Mouse (Mus musculus) kidney, postnatal 0 days (tissue): ENCODE measurements around the gene Slc16a12. TPM values are rescaled to one million over a fixed set of nuclear protein-coding genes. Genes with fewer than 3 reads are reported as not detected.

Experiments used
- ATAC-seq: fragments of 200-750 bp; cut with Nextera tagmentation; replicated peaks from 2 replicates; pipeline ENCODE4 v1.8.0; 2017; ENCODE audit warnings: low read depth, moderate number of reproducible peaks, moderate TSS enrichment, moderate library complexity; ENCODE audit not compliant: low FRiP score
- DNase-seq: peaks from one replicate; pipeline ENCODE4 v3.0.0-alpha.2; 2016; ENCODE audit warnings: low spot score
- H3K27ac ChIP-seq: fragments of 300-500 bp; sonication (generic); 2 replicates; pipeline ENCODE4 v1.5.1; 2014; ENCODE audit warnings: mild to moderate bottlenecking
- H3K27me3 ChIP-seq: fragments of 300-500 bp; sonication (generic); 2 replicates; pipeline ENCODE4 v1.6.1; 2014; ENCODE audit warnings: low read length, mixed read lengths; ENCODE audit not compliant: insufficient read depth
- H3K36me3 ChIP-seq: fragments of 300-500 bp; sonication (generic); 2 replicates; pipeline ENCODE4 v1.6.1; 2014; ENCODE audit warnings: low read length, mixed read lengths; ENCODE audit not compliant: insufficient read depth
- H3K4me1 ChIP-seq: fragments of 300-500 bp; sonication (generic); replicated peaks from 2 replicates; pipeline ENCODE4 v1.6.1; 2014; ENCODE audit warnings: antibody characterized with exemption, low read length, mixed read lengths; ENCODE audit not compliant: insufficient read depth
- H3K4me2 ChIP-seq: fragments of 300-500 bp; sonication (generic); 2 replicates; pipeline ENCODE4 v1.6.1; 2014; ENCODE audit warnings: mild to moderate bottlenecking, low read length, moderate library complexity, mixed read lengths
- H3K4me3 ChIP-seq: fragments of 300-500 bp; sonication (generic); replicated peaks from 2 replicates; pipeline ENCODE4 v1.5.1; 2014; ENCODE audit warnings: low read depth, low read length
- H3K9ac ChIP-seq: fragments of 300-500 bp; sonication (generic); 2 replicates; pipeline ENCODE4 v1.6.1; 2014; ENCODE audit warnings: low read depth, low read length
- H3K9me3 ChIP-seq: fragments of 300-500 bp; sonication (generic); replicated peaks from 2 replicates; pipeline ENCODE4 v1.6.1; 2016; ENCODE audit warnings: low read length, inconsistent platforms, mixed read lengths
- CTCF ChIP-seq: IDR thresholded peaks from 2 replicates; pipeline ENCODE4 v1.5.1; 2016; ENCODE audit warnings: antibody characterized with exemption, low read depth, mild to moderate bottlenecking, moderate library complexity
- WGBS: fragments of 180-500 bp; shearing (Covaris S2); extraction: QIAGEN DNeasy Blood & Tissue Kit; methylation state at CpG from one replicate; pipeline ENCODE4 v1.1.7; 2014; 5-methylcytosine and 5-hydroxymethylcytosine counted together
- microRNA-seq: library from miRNA; unstranded; fragments of <30 nt; microRNA quantifications from one replicate; pipeline ENCODE4, GENCODE M21; 2016
- polyA plus RNA-seq: library from polyadenylated mRNA; unstranded; fragments of >200 nt; fragmentation: Nextera tagmentation; extraction: Ambion mirVana; gene quantifications from 2 replicates; pipeline ENCODE4 v1.2.1, GENCODE M21; 2015

Slc16a12 gene
- polyA plus RNA-seq, 1 experiment from 2014 or later, result 30.1 TPM

DNA sequence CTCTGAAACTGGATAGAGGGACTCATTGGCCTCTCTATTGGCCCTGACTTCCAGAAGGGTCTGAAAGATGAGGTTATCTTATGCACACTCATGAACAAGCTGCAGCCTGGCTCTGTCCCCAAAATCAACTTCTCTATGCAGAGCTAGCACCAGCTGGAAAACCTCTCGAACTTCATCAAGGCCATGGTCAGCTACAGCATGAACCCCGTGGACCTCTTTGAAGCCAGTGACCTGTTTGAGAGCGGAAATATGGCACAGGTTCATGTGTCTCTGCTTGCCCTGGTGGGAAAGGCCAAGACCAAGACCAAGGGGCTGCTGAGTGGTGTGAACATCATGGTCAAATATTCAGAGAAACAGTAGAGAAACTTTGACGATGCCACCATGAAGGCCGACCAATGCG lies 123.3 kb downstream of the Slc16a12 start:
- ATAC-seq, result no peak
- 83% methylated on average over 6 of the region's 6 CpGs for WGBS
- no peak overlapping the region for H3K9ac ChIP-seq

DNA sequence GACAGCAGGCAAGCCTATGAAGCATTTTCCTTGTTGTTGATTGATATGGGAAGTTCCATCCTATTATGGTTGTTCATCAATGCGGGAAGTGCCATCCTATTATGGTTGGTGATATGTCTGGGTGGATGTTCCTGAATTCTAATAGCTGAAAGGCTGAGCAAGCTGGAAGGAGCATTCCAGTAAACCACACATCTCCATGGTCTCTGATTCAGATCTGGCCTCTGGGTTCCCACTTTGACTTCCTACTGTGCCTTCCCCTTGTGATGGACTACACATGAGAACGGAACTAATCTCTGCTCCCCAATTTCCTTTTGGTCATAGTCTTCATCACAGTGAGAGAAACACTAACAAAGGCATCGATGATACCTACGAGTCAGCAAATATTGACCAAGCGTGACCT lies 126.2 kb downstream of the Slc16a12 start:
- TF ChIP-seq CTCF, result no peak
- H3K4me2 ChIP-seq, result no peak overlapping the region
- no peaks in the 10 kb centered on the region for H3K36me3 ChIP-seq
- no peak overlapping the region for H3K4me3 ChIP-seq
- DNase-seq (no peak), ATAC-seq (no peak)
- WGBS, result 89% methylated on average over 5 of the region's 5 CpGs
- H3K4me1 ChIP-seq, result no peaks in the 10 kb centered on the region
- H3K9ac ChIP-seq, result no peak overlapping the region
- H3K9me3 ChIP-seq, result no peaks in the 10 kb centered on the region
- H3K27me3 ChIP-seq, result no peaks in the 10 kb centered on the region
- H3K27ac ChIP-seq, result no peak overlapping the region

More for the DNA sequence above, 123.3 kb downstream of the Slc16a12 start:
- Histone ChIP-seq H3K4me2 (no peak overlapping the region), H3K36me3 (no peaks in the 10 kb centered on the region), H3K4me1 (no peaks in the 10 kb centered on the region), H3K9me3 (no peaks in the 10 kb centered on the region), H3K27me3 (no peaks in the 10 kb centered on the region), H3K4me3 (no peak overlapping the region), H3K27ac (no peak overlapping the region)
- TF ChIP-seq CTCF, result no peak
- DNase-seq, result no peak

Small RNAs within 50 kb of the gene (microRNA-seq; reads per million reads assigned to microRNA genes)
- gene Gm27476, result not detected

Other genes with a start within 250 kb of the Slc16a12 start
- 48.0 and 51.4 TPM in 2 replicates for gene Lipa, start 219.8 kb downstream of the Slc16a12 start, polyA plus RNA-seq
- gene Ifit2, start 196.6 kb downstream of the Slc16a12 start, polyA plus RNA-seq, result 12.0 and 12.3 TPM in 2 replicates
- 18.3 and 22.9 TPM in 2 replicates for gene Ifit3, start 163.8 kb downstream of the Slc16a12 start, polyA plus RNA-seq
- 0.78 and 1.7 TPM in 2 replicates for gene Ifit1bl1, start 145.3 kb downstream of the Slc16a12 start, polyA plus RNA-seq
- gene Ifit3b, start 139.3 kb downstream of the Slc16a12 start, polyA plus RNA-seq, result 4.1 and 5.1 TPM in 2 replicates
- 0.32 and 0.41 TPM in 2 replicates for gene Ifit1bl2, start 106.5 kb downstream of the Slc16a12 start, polyA plus RNA-seq
- 4.3 and 6.4 TPM in 2 replicates for gene Ifit1, start 106.4 kb downstream of the Slc16a12 start, polyA plus RNA-seq
- gene Pank1, start 132.2 kb upstream of the Slc16a12 start, polyA plus RNA-seq, result 11.8 and 13.2 TPM in 2 replicates
- 30.3 and 33.3 TPM in 2 replicates for gene Kif20b, start 175.1 kb upstream of the Slc16a12 start, polyA plus RNA-seq